Mouse (Mus musculus) forebrain, embryonic 14.5 days (tissue): ENCODE measurements around the gene Tsen54. TPM values are rescaled to one million over a fixed set of nuclear protein-coding genes. Genes with fewer than 3 reads are reported as not detected.

Source experiments
- ATAC-seq: fragments of 200-750 bp; cut with Nextera tagmentation; 2 replicates; pipeline ENCODE4 v1.8.0; 2017; ENCODE audit warnings: mild to moderate bottlenecking, moderate library complexity
- DNase-seq: peaks from one replicate; pipeline ENCODE4 v3.0.0-alpha.2; 2015; ENCODE audit warnings: low spot score
- H3K27ac ChIP-seq: fragments of 300-500 bp; sonication (generic); 2 replicates; pipeline ENCODE4 v1.5.1; 2014; ENCODE audit warnings: low read depth, mild to moderate bottlenecking, control low read depth, low read length, moderate library complexity
- H3K27me3 ChIP-seq: fragments of 300-500 bp; sonication (generic); replicated peaks from 2 replicates; pipeline ENCODE4 v1.6.1; 2014; ENCODE audit warnings: low read length, control low read depth, mixed read lengths; ENCODE audit not compliant: control insufficient read depth, insufficient read depth
- H3K36me3 ChIP-seq: fragments of 300-500 bp; sonication (generic); 2 replicates; pipeline ENCODE4 v1.6.1; 2014; ENCODE audit warnings: low read length, control low read depth; ENCODE audit not compliant: control insufficient read depth, insufficient read depth
- H3K4me1 ChIP-seq: fragments of 300-500 bp; sonication (generic); 2 replicates; pipeline ENCODE4 v1.6.1; 2014; ENCODE audit warnings: antibody characterized with exemption, low read length, control low read depth; ENCODE audit not compliant: control insufficient read depth, insufficient read depth
- H3K4me2 ChIP-seq: fragments of 300-500 bp; sonication (generic); 2 replicates; pipeline ENCODE4 v1.6.1; 2014; ENCODE audit warnings: mild to moderate bottlenecking, control low read depth, low read length
- H3K4me3 ChIP-seq: fragments of 300-500 bp; sonication (generic); 2 replicates; pipeline ENCODE4 v1.5.1; 2014; ENCODE audit warnings: low read depth, low read length, control low read depth
- H3K9ac ChIP-seq: fragments of 300-500 bp; sonication (generic); 2 replicates; pipeline ENCODE4 v1.6.1; 2014; ENCODE audit warnings: mild to moderate bottlenecking, low read length, control low read depth, moderate library complexity
- H3K9me3 ChIP-seq: fragments of 300-500 bp; sonication (generic); replicated peaks from 2 replicates; pipeline ENCODE4 v1.6.1; 2016; ENCODE audit warnings: low read length, control low read depth, mixed read lengths; ENCODE audit not compliant: control insufficient read depth
- WGBS: fragments of 180-500 bp; shearing (Covaris S2); extraction: QIAGEN DNeasy Blood & Tissue Kit; methylation state at CpG from one replicate; pipeline ENCODE4 v1.1.7; 2014; 5-methylcytosine and 5-hydroxymethylcytosine counted together
- polyA plus RNA-seq: library from polyadenylated mRNA; unstranded; fragments of >200 nt; fragmentation: Nextera tagmentation; extraction: Ambion mirVana; gene quantifications from 2 replicates; pipeline ENCODE4 v1.2.1, GENCODE M21; 2014

Tsen54 gene
- polyA plus RNA-seq, 1 experiment from 2014 or later: 15.2 TPM

DNA sequence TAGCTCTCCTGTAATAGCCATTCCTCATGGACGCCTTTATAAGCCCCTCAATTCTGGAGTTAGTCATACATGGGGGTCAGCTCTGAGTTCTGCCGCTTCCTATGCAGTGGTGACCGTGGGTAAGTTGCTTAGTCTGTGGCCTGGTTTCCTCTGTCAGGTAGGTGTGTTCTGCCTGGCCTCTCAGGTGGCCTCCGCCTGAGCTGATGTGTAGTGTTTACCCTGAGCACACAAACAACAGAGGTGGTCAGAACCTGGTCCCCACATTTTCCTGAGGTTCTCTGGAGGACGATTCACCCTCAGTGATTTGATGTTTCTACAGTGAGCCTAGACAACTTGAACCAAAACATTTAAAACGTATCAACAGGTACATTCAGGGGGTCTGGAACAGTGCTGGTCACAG, 17.5 kb downstream of the Tsen54 start:
- WGBS: 70% methylated on average over 6 of the region's 6 CpGs
- Histone ChIP-seq H3K9ac (no peak overlapping the region), H3K27me3 (0 out of 2 replicates have a peak, but pooled peaks cover 5% of the 10 kb centered on the region)

DNA sequence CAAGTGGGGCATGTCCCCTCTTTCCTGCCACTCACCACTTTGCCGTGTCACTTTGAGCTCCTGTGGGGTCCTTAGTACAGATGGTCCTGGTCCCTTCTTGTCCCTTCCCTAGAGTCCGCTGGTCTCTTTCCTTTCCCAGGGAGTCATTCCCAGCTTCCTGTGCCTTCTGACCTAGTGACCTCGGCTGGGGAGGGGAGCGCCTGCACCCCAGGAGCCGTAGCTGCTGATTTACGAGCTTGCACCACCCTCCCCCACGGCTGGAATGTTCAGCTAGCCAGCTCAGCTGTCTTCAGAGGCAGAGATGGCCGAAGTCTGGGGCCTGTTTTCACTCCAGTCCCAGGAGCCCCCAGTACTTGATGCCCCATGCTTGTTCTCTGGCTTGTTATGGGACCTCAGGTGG, 18.0 kb downstream of the Tsen54 start:
- H3K27me3 ChIP-seq: 0 out of 2 replicates have a peak, but pooled peaks cover 5% of the 10 kb centered on the region
- 27% methylated on average over 8 of the region's 8 CpGs for WGBS
- H3K36me3 ChIP-seq: no peaks in the 10 kb centered on the region

More for the DNA sequence above, 17.5 kb downstream of the Tsen54 start:
- DNase-seq (no peak), ATAC-seq (no peak)
- Histone ChIP-seq H3K36me3 (no peaks in the 10 kb centered on the region), H3K4me3 (no peak overlapping the region), H3K27ac (no peak overlapping the region), H3K9me3 (no peaks in the 10 kb centered on the region), H3K4me1 (no peaks in the 10 kb centered on the region), H3K4me2 (no peak overlapping the region)

DNA sequence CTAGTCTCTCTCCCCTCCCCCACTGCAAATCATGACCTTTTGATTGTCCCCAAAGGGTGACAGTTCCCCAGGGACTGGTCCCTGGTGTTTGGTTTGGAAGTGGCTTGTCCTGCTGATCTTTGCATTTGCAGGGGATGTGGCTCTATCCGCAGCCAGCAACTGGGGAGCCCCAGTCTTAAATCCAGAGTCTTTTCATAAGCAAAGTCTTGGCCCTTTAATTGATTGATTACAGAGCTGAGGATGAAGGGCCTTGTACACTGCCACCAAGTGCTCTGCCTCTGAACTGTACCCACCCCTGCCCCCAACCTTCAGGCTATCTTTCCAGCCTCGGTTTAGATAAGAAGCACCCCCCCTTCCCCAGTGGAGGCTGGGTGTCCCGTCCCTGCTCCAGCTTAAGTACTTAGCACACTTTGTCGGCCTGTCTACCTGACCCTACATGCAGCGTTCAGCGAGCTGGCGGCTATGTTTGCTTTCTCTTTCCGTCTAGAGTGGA, 18.5 kb downstream of the Tsen54 start:
- H3K4me3 ChIP-seq: no peak overlapping the region
- H3K27ac ChIP-seq: no peak overlapping the region
- H3K9ac ChIP-seq: no peak overlapping the region
- H3K27me3 ChIP-seq: 0 out of 2 replicates have a peak, but pooled peaks cover 5% of the 10 kb centered on the region
- H3K36me3 ChIP-seq: no peaks in the 10 kb centered on the region
- WGBS: 23% methylated on average over 8 of the region's 8 CpGs
- DNase-seq (no peak), ATAC-seq (no peak)
- no peak overlapping the region for H3K4me2 ChIP-seq
- H3K9me3 ChIP-seq: no peaks in the 10 kb centered on the region
- no peaks in the 10 kb centered on the region for H3K4me1 ChIP-seq

More for the DNA sequence above, 18.0 kb downstream of the Tsen54 start:
- Histone ChIP-seq H3K27ac (no peak overlapping the region), H3K4me1 (no peaks in the 10 kb centered on the region), H3K9me3 (no peaks in the 10 kb centered on the region), H3K4me2 (no peak overlapping the region), H3K9ac (no peak overlapping the region), H3K4me3 (no peak overlapping the region)
- ATAC-seq (no peak), DNase-seq (no peak)

DNA sequence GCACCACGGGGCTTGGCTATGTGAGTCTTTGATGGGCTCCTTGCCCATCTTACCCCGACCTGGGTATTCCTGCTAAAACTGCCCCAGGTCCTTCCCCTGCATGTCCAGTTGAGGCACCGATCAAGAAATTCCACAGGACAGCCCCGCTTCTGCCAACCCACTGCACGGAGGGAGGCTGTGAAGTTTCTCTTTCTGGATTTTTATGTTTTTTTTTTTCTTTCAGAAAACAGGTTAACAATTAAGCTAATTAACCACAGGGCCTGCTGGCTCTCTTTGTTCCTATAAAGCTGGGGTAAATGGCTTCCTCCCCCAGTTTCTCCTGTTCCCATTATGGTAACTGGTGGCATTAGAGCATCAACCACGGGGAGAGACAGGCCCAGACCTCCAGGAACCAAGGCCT, 19.5 kb downstream of the Tsen54 start:
- no peak for DNase-seq
- H3K9ac ChIP-seq: no peak overlapping the region
- H3K4me3 ChIP-seq: no peak overlapping the region
- no peak overlapping the region for H3K27ac ChIP-seq
- H3K9me3 ChIP-seq: no peaks in the 10 kb centered on the region
- 41% methylated on average over 6 of the region's 6 CpGs for WGBS
- no peaks in the 10 kb centered on the region for H3K4me1 ChIP-seq
- 0 out of 2 replicates have a peak, but pooled peaks cover 5% of the 10 kb centered on the region for H3K27me3 ChIP-seq
- no peak overlapping the region for H3K4me2 ChIP-seq
- no peaks in the 10 kb centered on the region for H3K36me3 ChIP-seq
- ATAC-seq: no peak

DNA sequence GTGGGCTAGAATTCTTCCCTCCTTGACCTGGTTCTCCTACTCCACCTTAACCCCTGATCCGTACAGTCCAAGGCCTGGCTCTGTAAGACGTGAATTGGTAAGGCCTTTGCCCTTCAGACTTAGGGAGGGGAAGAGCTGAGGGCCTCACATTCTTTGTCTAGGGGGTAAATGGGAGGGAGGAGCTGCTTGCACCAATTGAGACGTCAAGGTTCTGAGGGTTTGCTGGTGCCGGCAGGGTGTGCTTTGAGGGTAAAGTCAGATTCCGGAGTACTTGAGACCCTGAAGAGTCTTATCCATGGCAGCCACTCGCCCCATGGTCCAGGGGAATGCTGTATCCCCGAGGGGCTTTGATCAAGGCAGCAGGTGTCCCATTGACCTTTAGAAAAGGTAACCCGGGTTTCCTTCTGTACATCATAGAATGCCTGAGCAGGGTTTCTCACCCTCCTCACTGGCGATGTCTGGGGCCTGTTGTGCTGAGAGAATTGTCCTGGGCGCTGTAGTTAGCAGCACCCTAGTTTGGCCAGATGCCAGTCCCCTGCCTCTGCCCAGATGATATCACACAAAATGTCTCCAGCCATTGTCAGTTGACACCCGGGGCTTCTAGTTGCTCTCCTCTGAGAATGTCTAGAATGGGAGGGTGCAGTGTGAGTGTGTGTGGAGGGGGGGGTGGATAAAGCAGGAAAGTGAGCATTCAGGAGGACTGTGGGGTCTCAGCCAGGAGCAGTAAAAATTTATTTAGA, 22.3 kb downstream of the Tsen54 start:
- Histone ChIP-seq H3K36me3 (no peaks in the 10 kb centered on the region), H3K4me2 (no peak overlapping the region), H3K27ac (no peak overlapping the region), H3K9ac (no peak overlapping the region; the same call in 1 of the 2 replicates), H3K4me1 (no peaks in the 10 kb centered on the region), H3K4me3 (no peak overlapping the region), H3K9me3 (no peaks in the 10 kb centered on the region), H3K27me3 (no peaks in the 10 kb centered on the region)
- ATAC-seq: no peak
- WGBS: 34% methylated on average over 11 of the region's 11 CpGs
- DNase-seq: no peak

DNA sequence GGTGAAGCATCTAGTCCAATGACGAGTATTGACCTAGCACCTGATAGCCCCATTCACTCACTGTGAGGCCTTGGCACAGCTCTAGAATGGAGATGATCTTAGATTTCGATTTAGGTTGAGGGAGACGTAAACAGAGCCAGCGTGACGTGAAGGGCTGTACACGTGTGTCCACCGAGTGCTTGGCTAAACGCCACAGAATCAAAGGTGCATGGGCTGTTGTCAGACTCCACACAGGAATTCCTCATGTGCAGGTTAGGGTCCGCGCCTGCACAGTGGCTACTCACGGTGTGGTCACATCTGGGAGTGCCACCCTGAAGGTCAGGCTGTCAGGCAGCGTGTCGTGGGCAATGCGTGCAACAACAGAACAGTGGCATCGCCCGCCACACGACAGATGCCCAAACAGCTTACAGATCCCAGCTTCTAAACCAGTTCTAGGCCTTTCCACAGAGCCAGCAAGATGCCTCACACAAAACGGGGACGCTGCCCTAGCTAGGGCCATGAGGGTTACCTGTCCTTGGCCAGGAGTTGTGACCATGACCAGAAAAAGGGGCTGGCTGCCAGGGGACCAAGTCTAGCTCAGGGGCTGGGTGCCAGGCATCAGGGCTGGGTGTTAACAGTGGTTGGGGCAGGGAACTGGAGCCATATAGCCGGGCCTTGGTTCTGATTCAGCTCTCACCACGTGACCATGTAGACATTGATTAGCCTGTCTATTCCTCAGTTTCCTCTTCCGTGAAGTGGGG, 23.3 kb downstream of the Tsen54 start:
- H3K4me3 ChIP-seq: no peak overlapping the region
- H3K36me3 ChIP-seq: no peaks in the 10 kb centered on the region
- no peaks in the 10 kb centered on the region for H3K4me1 ChIP-seq
- ATAC-seq (no peak), DNase-seq (no peak)
- WGBS: 92% methylated on average over 22 of the region's 22 CpGs
- no peak overlapping the region for H3K27ac ChIP-seq
- no peaks in the 10 kb centered on the region for H3K9me3 ChIP-seq
- H3K27me3 ChIP-seq: no peaks in the 10 kb centered on the region
- H3K4me2 ChIP-seq: no peak overlapping the region
- H3K9ac ChIP-seq: no peak overlapping the region

DNA sequence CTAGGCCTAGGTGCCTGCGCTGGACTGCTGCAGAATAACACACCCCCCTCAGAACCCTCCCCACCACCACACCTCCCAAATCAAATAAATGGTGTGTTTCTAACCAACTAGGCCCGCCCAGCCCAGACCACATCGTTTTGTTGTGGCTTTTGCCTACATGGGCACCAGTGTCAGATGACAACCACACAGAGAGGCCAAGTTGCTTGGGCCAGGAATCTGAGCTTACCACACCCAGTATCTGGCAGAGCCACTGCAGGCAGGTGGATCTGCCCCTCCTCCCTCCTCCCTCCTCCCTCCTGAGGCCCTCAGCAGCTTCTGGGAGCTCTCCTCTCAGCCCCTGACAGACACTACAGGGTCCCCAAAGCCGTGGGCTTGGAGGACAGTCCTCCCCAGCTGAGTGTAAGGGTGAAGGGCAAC, 24.4 kb downstream of the Tsen54 start:
- ATAC-seq: no peak
- 49% methylated on average over 4 of the region's 4 CpGs for WGBS
- H3K27ac ChIP-seq: no peak overlapping the region
- no peaks in the 10 kb centered on the region for H3K36me3 ChIP-seq
- H3K4me2 ChIP-seq: no peak overlapping the region
- no peak for DNase-seq
- no peak overlapping the region for H3K9ac ChIP-seq
- no peaks in the 10 kb centered on the region for H3K4me1 ChIP-seq
- H3K27me3 ChIP-seq: no peaks in the 10 kb centered on the region
- H3K9me3 ChIP-seq: no peaks in the 10 kb centered on the region
- H3K4me3 ChIP-seq: no peak overlapping the region

DNA sequence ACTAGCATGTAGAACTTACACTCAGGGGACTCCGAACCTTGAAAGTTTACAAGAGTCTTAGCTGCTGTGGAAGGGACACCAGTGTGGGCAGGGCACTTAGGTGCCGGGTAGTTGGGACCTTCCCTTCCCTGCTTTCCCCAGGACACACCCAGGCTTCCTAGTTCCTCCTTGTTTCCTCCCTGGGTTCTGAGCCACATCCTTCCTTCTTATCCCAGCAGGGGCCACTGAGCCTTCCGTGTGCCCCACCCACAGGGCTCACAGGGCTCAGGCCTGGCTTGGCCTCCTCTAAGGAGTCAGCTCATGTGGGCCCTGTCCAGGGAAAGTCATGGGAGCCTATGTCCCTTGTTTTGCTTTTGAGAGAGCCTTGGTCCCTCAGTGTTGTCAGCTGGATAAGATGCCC, 25.2 kb downstream of the Tsen54 start:
- H3K27me3 ChIP-seq: no peaks in the 10 kb centered on the region
- no peak for DNase-seq
- no peaks in the 10 kb centered on the region for H3K4me1 ChIP-seq
- no peak overlapping the region for H3K4me3 ChIP-seq
- no peaks in the 10 kb centered on the region for H3K9me3 ChIP-seq
- ATAC-seq: no peak
- no peak overlapping the region for H3K4me2 ChIP-seq
- H3K36me3 ChIP-seq: no peaks in the 10 kb centered on the region
- no peak overlapping the region for H3K27ac ChIP-seq
- WGBS: 61% methylated on average over 3 of the region's 3 CpGs
- H3K9ac ChIP-seq: no peak overlapping the region

DNA sequence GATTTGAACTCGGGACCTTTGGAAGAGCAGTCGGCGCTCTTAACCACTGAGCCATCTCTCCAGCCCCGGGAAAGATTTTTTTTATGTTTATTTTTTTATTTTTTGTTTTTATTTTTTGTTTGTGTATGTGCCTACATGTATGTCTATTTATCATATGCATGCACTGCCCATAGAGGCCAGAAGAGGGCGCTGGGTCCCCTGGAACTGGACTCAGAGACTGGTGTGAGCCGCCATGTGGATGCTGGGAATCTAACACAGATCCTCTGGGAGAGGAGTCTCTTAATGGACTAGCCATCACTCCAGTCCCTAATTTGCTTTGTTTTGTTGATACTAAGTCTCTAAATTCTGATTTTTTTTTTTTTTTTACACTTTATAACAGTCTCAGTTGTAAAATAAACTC, 26.5 kb downstream of the Tsen54 start:
- 82% methylated on average over 6 of the region's 6 CpGs for WGBS
- H3K4me3 ChIP-seq: no peak overlapping the region
- DNase-seq (no peak), ATAC-seq (no peak)
- H3K27ac ChIP-seq: no peak overlapping the region
- H3K4me1 ChIP-seq: no peaks in the 10 kb centered on the region
- no peaks in the 10 kb centered on the region for H3K9me3 ChIP-seq
- no peak overlapping the region for H3K4me2 ChIP-seq
- no peaks in the 10 kb centered on the region for H3K36me3 ChIP-seq
- no peaks in the 10 kb centered on the region for H3K27me3 ChIP-seq
- H3K9ac ChIP-seq: no peak overlapping the region
